Mouse (Mus musculus) heart, postnatal 0 days (tissue): ENCODE measurements around the gene Dnaaf5.

Experiments used
- CTCF ChIP-seq: IDR thresholded peaks from 2 replicates; pipeline ENCODE4 v1.5.1; 2016; ENCODE audit warnings: antibody characterized with exemption, control low read depth, low read depth
- EP300 ChIP-seq: IDR thresholded peaks from 2 replicates; pipeline ENCODE4 v1.6.1; 2016; ENCODE audit warnings: antibody characterized with exemption, low read depth

DNA sequence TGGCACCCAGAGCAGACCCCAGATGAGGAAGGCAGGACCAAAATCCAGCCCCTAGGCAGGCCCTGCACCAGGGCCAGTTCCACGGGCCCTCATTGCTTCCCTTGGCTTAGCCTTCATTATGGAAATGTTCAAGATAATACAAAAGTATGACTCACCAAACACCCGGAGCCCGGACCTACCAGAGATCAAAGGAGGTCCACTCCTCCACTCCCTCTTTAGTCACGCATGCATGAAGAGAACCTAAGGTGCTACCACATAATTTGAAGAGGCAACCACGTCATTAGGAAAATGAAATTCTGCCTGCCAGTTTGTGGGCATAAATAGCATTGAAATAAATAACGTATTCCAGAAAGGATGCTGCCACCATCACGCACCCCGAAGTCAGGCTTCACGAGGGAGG is 37.6 kb upstream of the Dnaaf5 start:
- TF ChIP-seq CTCF (no peak), EP300 (no peak)
